Mouse (Mus musculus) E14TG2a.4 (cell line): ENCODE measurements around the gene Rap1gap2.

ENCODE experiments used
- CTCF ChIP-seq: conservative IDR thresholded peaks from 2 replicates; pipeline ENCODE4 v1.5.1; 2014; ENCODE audit warnings: low read length
- POU5F1 ChIP-seq: IDR thresholded peaks from 2 replicates; pipeline ENCODE4 v1.6.1; 2014; ENCODE audit warnings: low read length, borderline replicate concordance

DNA sequence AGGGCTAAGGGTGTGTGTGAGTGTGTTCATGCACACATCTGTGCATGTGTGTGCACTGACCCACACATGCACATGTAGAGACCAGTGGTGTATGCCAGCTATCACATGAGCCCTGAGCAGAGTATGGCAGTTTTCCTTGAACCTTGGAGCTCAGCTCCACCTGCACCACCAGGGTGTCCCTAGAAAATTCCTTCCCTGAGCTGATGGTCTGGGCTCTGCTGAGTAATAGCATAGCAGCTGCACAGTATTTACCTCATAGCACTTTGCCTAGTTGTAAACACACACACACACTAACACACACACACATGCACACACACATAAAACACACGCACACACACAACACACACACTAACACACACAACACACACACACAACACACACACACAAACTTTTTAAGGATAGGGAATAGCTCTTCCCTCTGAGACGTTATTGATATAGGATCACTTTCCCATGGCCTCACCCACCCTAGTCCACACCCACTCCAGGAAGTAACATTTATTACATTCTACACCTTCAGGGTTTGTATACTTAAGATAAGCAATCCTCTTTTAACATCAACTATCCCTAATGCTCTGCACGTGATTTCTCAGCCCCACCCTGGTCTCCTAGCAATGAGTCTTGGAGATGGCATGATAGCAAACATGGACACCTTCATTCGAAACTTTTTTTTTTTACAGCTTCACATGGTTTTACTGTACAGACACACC, 13.3 kb downstream of the Rap1gap2 start:
- TF ChIP-seq POU5F1 (no peak), CTCF (no peak)
